Mouse (Mus musculus): ENCODE measurements at regions not wholly inside any gene's neighbourhood (a gene's known extent, or its start where the extent isn't known, plus 50 kb on each side); places are given as distances from the start of the nearest gene placed in this dataset.

DNA sequence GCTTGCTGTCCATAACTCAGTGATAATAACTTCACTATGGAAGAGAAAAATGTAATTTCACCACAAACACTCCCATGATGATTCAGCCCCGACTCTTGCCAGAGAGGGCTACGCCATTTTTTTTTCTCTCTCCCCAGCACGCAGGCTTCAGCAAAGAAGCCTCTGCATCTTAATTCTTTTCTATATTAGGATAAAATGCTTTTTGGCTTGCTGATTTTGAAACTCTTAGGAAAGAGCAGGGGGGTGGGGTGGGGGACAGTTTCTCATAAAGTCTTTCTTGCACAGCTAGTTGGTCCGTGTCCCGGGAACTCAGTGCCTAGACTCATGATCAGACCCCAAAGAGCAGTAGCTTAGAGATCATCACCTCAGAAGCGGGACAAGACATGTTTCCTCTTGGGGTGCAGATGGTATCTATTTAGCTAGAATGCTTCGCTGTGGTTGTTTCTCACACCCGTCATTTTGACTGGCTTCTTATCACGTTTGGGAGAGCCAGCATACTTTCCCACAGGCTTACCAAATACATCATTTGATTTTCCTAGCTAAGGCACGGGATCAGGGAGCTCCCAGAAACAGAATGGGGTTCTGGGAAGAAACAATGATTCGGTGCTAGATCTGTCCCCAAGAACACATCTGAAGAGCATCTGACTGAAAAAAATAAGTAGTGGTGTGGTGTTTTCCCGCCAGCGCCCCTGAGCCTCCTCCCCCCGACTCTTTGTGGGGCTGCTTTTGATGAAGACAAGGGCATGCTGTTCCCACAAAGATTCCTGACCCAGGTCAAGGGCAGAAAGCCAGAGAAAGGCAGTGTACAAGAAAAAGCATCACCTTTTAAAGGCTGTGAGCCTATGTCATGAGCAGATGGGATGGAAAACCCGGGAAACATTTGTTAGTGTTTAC is 483.6 kb upstream of the Id4 start:
- no peaks in the 10 kb centered on the region for H3K9me3 ChIP-seq (ENCODE audit: control insufficient read depth, low read length)
- H3K4me3 ChIP-seq (ENCODE audit: low read depth, low read length), result no peak overlapping the region
- peak; percentile 70; the same call in 1 of the 2 replicates for ATAC-seq (ENCODE audit: low FRiP score, low TSS enrichment)
- DNase-seq (ENCODE audit: low spot score), result no peak
- no peaks in the 10 kb centered on the region for H3K4me1 ChIP-seq (replicated peaks; ENCODE audit: control insufficient read depth, insufficient read depth)
- no peak overlapping the region for H3K9ac ChIP-seq (ENCODE audit: low read length)
- TF ChIP-seq EP300 (optimal IDR thresholded peaks at IDR 0.05) (peak; percentile 4), CTCF (IDR thresholded peaks at IDR 0.05; ENCODE audit: low read depth) (no peak)
- H3K36me3 ChIP-seq (ENCODE audit: control insufficient read depth, insufficient read depth, low read length), result no peaks in the 10 kb centered on the region
- H3K4me2 ChIP-seq (replicated peaks; ENCODE audit: low read depth), result peak overlapping the region; percentile 17; the same call in 1 of the 2 replicates
- 39% methylated on average over 15 of the region's 15 CpGs for WGBS
- no peaks in the 10 kb centered on the region for H3K27me3 ChIP-seq (ENCODE audit: control insufficient read depth, insufficient read depth, low read length)
- H3K27ac ChIP-seq (replicated peaks), result peak overlapping the region; percentile 81

- Histone ChIP-seq H3K4me3 (ENCODE audit: low read depth, low read length) (no peak overlapping the region), H3K9me3 (ENCODE audit: control insufficient read depth, low read length) (no peaks in the 10 kb centered on the region), H3K36me3 (ENCODE audit: control insufficient read depth, insufficient read depth, low read length) (no peaks in the 10 kb centered on the region), H3K27me3 (ENCODE audit: control insufficient read depth, insufficient read depth, low read length) (no peaks in the 10 kb centered on the region), H3K9ac (ENCODE audit: low read length) (no peak overlapping the region), H3K4me2 (replicated peaks; ENCODE audit: low read depth) (no peak overlapping the region), H3K4me1 (replicated peaks; ENCODE audit: control insufficient read depth, insufficient read depth) (no peaks in the 10 kb centered on the region), H3K27ac (replicated peaks) (0 out of 2 replicates have a peak overlapping the region, but pooled peaks have one; percentile 18)
- ATAC-seq (ENCODE audit: low FRiP score, low TSS enrichment), result no peak
- no peak for DNase-seq (ENCODE audit: low spot score)
- WGBS, result 48% methylated on average over 11 of the region's 14 CpGs
- TF ChIP-seq EP300 (optimal IDR thresholded peaks at IDR 0.05), result no peak
- no peak for TF ChIP-seq CTCF (IDR thresholded peaks at IDR 0.05; ENCODE audit: low read depth)
Measured at GRCm38 (mm10) chr13:47778218-47779009, 482.6 kb upstream of the Id4 start.

GRCm38 (mm10) chr13:47784406-47784805 is 476.6 kb upstream of the Id4 start:
- Histone ChIP-seq H3K4me1 (replicated peaks; ENCODE audit: control insufficient read depth, insufficient read depth) (no peaks in the 10 kb centered on the region; the same call in 1 of the 2 replicates), H3K4me2 (replicated peaks; ENCODE audit: low read depth) (no peak overlapping the region), H3K27ac (replicated peaks) (no peak overlapping the region), H3K9ac (ENCODE audit: low read length) (no peak overlapping the region), H3K9me3 (ENCODE audit: control insufficient read depth, low read length) (no peaks in the 10 kb centered on the region), H3K36me3 (ENCODE audit: control insufficient read depth, insufficient read depth, low read length) (no peaks in the 10 kb centered on the region), H3K27me3 (ENCODE audit: control insufficient read depth, insufficient read depth, low read length) (no peaks in the 10 kb centered on the region), H3K4me3 (ENCODE audit: low read depth, low read length) (no peak overlapping the region)
- ATAC-seq (ENCODE audit: low FRiP score, low TSS enrichment), result no peak
- 91% methylated on average over 3 of the region's 3 CpGs for WGBS
- no peak for TF ChIP-seq CTCF (IDR thresholded peaks at IDR 0.05; ENCODE audit: low read depth)
- TF ChIP-seq EP300 (optimal IDR thresholded peaks at IDR 0.05), result no peak
- DNase-seq (ENCODE audit: low spot score), result no peak

DNA sequence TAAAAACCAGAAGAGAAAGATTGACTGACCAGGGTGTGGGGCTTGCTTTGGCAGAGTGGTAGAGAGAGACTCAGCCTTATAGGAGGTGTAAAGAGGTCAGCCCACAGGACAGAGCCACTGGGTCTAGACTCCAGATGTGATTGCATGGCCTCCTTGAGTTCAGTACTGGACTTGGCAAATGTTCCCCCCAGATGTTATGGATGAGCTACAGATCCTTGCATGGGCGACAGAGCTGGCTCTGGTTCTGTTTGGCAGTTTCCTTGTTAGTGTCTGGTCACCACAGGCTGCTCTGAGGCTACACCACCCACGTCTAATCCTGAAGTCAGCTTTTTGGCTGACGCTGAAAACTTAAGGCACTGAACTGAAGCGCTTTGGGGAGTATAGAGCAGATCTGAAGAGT is 463.2 kb upstream of the Id4 start:
- Histone ChIP-seq H3K4me2 (replicated peaks; ENCODE audit: low read depth) (no peak overlapping the region), H3K27me3 (ENCODE audit: control insufficient read depth, insufficient read depth, low read length) (no peaks in the 10 kb centered on the region), H3K9ac (ENCODE audit: low read length) (no peak overlapping the region), H3K36me3 (ENCODE audit: control insufficient read depth, insufficient read depth, low read length) (no peaks in the 10 kb centered on the region), H3K4me3 (ENCODE audit: low read depth, low read length) (no peak overlapping the region), H3K27ac (replicated peaks) (no peak overlapping the region), H3K9me3 (ENCODE audit: control insufficient read depth, low read length) (no peaks in the 10 kb centered on the region), H3K4me1 (replicated peaks; ENCODE audit: control insufficient read depth, insufficient read depth) (no peaks in the 10 kb centered on the region)
- no peak for TF ChIP-seq CTCF (IDR thresholded peaks at IDR 0.05; ENCODE audit: low read depth)
- no peak for DNase-seq (ENCODE audit: low spot score)
- no peak for ATAC-seq (ENCODE audit: low FRiP score, low TSS enrichment)
- 46% methylated on average over 4 of the region's 4 CpGs for WGBS

DNA sequence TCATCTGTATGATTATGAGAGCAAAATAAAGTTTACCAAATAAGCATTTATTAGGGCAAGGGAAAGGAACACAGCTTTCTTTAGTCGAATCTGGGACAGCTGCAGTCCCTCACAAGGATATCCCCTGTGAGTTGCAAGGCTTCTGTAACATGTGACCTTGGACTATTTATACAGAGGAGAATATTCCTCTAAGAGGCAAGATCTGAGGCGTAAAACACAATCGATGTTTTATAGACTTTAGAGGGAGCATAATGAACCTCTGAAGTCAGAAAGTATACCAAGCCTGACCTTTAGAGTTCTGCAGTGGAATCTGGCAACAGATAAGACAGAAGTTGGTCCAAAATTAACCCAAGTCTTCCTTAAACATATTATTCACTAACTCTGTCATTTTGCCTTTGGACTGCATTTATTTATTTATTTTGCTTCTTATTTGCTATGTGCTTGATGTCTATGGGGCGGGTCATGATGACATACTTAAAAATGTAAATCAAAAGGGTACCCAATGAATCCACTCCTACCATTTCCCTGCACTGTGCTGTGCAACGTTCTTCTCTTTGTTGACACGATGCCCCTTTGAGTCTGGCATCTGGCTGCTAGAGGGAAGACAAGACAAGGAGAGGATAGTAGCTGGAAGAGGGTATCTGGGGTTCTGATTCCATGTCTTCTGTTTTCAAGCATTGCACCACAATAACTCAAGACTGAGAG is 449.2 kb upstream of the Id4 start:
- TF ChIP-seq CTCF (IDR thresholded peaks at IDR 0.05; ENCODE audit: low read depth) (no peak), EP300 (optimal IDR thresholded peaks at IDR 0.05) (no peak)
- no peak overlapping the region for H3K4me2 ChIP-seq (replicated peaks; ENCODE audit: low read depth)
- no peak overlapping the region for H3K27ac ChIP-seq (replicated peaks)
- no peaks in the 10 kb centered on the region for H3K27me3 ChIP-seq (ENCODE audit: control insufficient read depth, insufficient read depth, low read length)
- H3K9me3 ChIP-seq (ENCODE audit: control insufficient read depth, low read length), result no peaks in the 10 kb centered on the region
- 49% methylated on average over 6 of the region's 6 CpGs for WGBS
- DNase-seq (ENCODE audit: low spot score) (no peak), ATAC-seq (ENCODE audit: low FRiP score, low TSS enrichment) (peak; percentile 45; the same call in 1 of the 2 replicates)
- no peak overlapping the region for H3K4me3 ChIP-seq (ENCODE audit: low read depth, low read length)
- no peaks in the 10 kb centered on the region for H3K4me1 ChIP-seq (replicated peaks; ENCODE audit: control insufficient read depth, insufficient read depth)
- no peaks in the 10 kb centered on the region for H3K36me3 ChIP-seq (ENCODE audit: control insufficient read depth, insufficient read depth, low read length)
- H3K9ac ChIP-seq (ENCODE audit: low read length), result no peak overlapping the region
